Mouse (Mus musculus): ENCODE measurements at regions not wholly inside any gene's neighbourhood (a gene's known extent, or its start where the extent isn't known, plus 50 kb on each side); places are given as distances from the start of the nearest gene placed in this dataset.
"Not testable (repeated sequence)": the region's sequence is repeated elsewhere in the genome, so short reads cannot be mapped to it uniquely, and the experiment has no call there.

- DNase-seq (ENCODE audit: low read depth, low spot score) = no peak
Measured at GRCm38 (mm10) chrX:99732526-99732925, 88.3 kb upstream of the Tmem28 start.

- peak; percentile 30 for DNase-seq (ENCODE audit: low read depth, low spot score)
Measured at GRCm38 (mm10) chrX:99725101-99725500, 95.7 kb upstream of the Tmem28 start.

GRCm38 (mm10) chrX:99695366-99695765 lies 125.5 kb upstream of the Tmem28 start:
- no peak for DNase-seq (ENCODE audit: low read depth, low spot score)

GRCm38 (mm10) chrX:99690971-99691370 lies 129.8 kb upstream of the Tmem28 start:
- no peak for DNase-seq (ENCODE audit: low read depth, low spot score)

GRCm38 (mm10) chrX:99689761-99690160 lies 131.1 kb upstream of the Tmem28 start:
- no peak for DNase-seq (ENCODE audit: low read depth, low spot score)

- DNase-seq (ENCODE audit: low read depth, low spot score) = not testable (repeated sequence)
Measured at GRCm38 (mm10) chrX:99682491-99682890, 138.3 kb upstream of the Tmem28 start.

- DNase-seq (ENCODE audit: low read depth, low spot score) = no peak
Measured at GRCm38 (mm10) chrX:99667596-99667995, 153.2 kb upstream of the Tmem28 start.

- no peak for DNase-seq (ENCODE audit: low read depth, low spot score)
Measured at GRCm38 (mm10) chrX:99662566-99662965, 158.3 kb upstream of the Tmem28 start.

GRCm38 (mm10) chrX:99659496-99660140 lies 161.2 kb upstream of the Tmem28 start:
- DNase-seq (ENCODE audit: low read depth, low spot score) = no peak

- peak; percentile 46 for DNase-seq (ENCODE audit: low read depth, low spot score)
Measured at GRCm38 (mm10) chrX:99657790-99658451, 162.9 kb upstream of the Tmem28 start.

GRCm38 (mm10) chrX:99656988-99657387 lies 163.8 kb upstream of the Tmem28 start:
- no peak for DNase-seq (ENCODE audit: low read depth, low spot score)

GRCm38 (mm10) chrX:99632211-99632775 lies 161.2 kb upstream of the Pja1 start:
- peak; percentile 56 for DNase-seq (ENCODE audit: low read depth, low spot score)

GRCm38 (mm10) chrX:99624515-99625179 lies 153.6 kb upstream of the Pja1 start:
- DNase-seq (ENCODE audit: low read depth, low spot score) = no peak

GRCm38 (mm10) chrX:99612130-99612759 lies 141.2 kb upstream of the Pja1 start:
- DNase-seq (ENCODE audit: low read depth, low spot score) = no peak

GRCm38 (mm10) chrX:99610096-99610495 lies 139.0 kb upstream of the Pja1 start:
- DNase-seq (ENCODE audit: low read depth, low spot score) = no peak

GRCm38 (mm10) chrX:99609591-99609990 lies 138.5 kb upstream of the Pja1 start:
- DNase-seq (ENCODE audit: low read depth, low spot score) = no peak

- DNase-seq (ENCODE audit: low read depth, low spot score) = no peak
Measured at GRCm38 (mm10) chrX:99608284-99608692, 137.2 kb upstream of the Pja1 start.

GRCm38 (mm10) chrX:99605084-99605824 lies 134.2 kb upstream of the Pja1 start:
- no peak for DNase-seq (ENCODE audit: low read depth, low spot score)

- DNase-seq (ENCODE audit: low read depth, low spot score) = no peak
Measured at GRCm38 (mm10) chrX:99603714-99604113, 132.6 kb upstream of the Pja1 start.

GRCm38 (mm10) chrX:99602268-99602885 lies 131.3 kb upstream of the Pja1 start:
- DNase-seq (ENCODE audit: low read depth, low spot score) = no peak

GRCm38 (mm10) chrX:99595493-99595892 lies 124.4 kb upstream of the Pja1 start:
- no peak for DNase-seq (ENCODE audit: low read depth, low spot score)
